ENCODE assay signal across 8 mouse cellular contexts in the genomic region with DNA sequence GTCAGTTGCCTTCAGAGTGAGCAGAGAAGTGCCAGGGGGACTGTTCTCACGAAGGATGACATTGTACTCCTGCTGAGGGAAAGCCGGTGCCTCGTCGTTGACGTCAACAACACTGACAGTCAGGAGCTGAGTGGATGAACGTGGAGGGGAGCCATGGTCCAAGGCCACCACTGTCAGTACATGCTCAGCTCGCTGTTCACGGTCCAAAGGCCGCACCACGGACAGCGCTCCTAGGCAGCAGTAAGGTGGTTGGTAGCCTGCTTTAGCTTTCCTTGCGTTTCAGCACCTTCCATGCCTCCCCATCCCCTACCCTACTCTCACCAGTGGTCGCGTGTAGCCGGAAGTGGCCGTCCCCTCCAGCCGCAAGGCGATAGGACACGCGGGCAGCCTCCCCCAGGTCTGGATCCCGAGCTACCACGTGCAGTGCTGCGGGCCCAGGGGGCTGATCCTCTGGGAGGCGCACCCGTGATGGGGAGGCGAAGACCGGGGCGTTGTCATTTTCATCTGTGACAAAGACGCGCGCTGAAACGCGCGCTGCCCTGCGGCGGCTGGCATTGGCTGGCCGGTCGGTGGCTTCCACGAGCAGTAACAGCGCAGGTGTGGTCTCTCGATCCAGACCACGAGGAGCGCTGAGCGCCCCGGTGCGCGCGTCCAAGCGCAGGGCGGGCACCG. TPM values are rescaled to one million over a fixed set of nuclear protein-coding genes. Genes with fewer than 3 reads are reported as not detected.
A peak's percentile ranks its signal among the peaks of the same experiment; 100 is the strongest.
DNase-seq lines count a peak whose midpoint lies in the region; ATAC-seq lines count a peak whose summit lies in the region.
"Had no signal": no experiment of that assay in that cellular context is flagged by ENCODE, and none has a peak within 500 bp of the region (broad histone marks: within the 10 kb centered on the region; RNA-seq: fewer than 3 reads in every experiment).

No protein-coding gene starts in this region.

- 19% methylated on average over 51 of the region's 51 CpGs for WGBS in hindbrain, embryonic 11.5 days
- WGBS in hindbrain, embryonic 14.5 days: 19% methylated on average over 51 of the region's 51 CpGs
- 17% methylated on average over 51 of the region's 51 CpGs for WGBS in forebrain, embryonic 12.5 days
- 17% methylated on average over 50 of the region's 51 CpGs for WGBS in midbrain, embryonic 13.5 days

- no peak for DNase-seq in hindbrain, embryonic 11.5 days (ENCODE audit: low spot score)
- no peak for DNase-seq in hindbrain, embryonic 14.5 days (ENCODE audit: low spot score)
- DNase-seq in ZHBTc4 (ENCODE audit: low read depth, low spot score): peak; percentile 72
- DNase-seq in urinary bladder, postnatal 4 days (ENCODE audit: low spot score in 2 of 2): no peak
- DNase-seq in cerebellum, adult 9-11 months: no peak

- H3K9me3 ChIP-seq in hindbrain, embryonic 11.5 days (ENCODE audit: control insufficient read depth, low read length): no peaks in the 10 kb centered on the region
- H3K9me3 ChIP-seq in hindbrain, embryonic 14.5 days (ENCODE audit: control insufficient read depth, low read length): no peaks in the 10 kb centered on the region
- no peaks in the 10 kb centered on the region for H3K9me3 ChIP-seq in forebrain, embryonic 12.5 days
- no peaks in the 10 kb centered on the region for H3K9me3 ChIP-seq in midbrain, embryonic 13.5 days

- H3K36me3 ChIP-seq in hindbrain, embryonic 11.5 days (ENCODE audit: control insufficient read depth, insufficient read depth, low read length): peaks cover 38% of the 10 kb centered on the region
- H3K36me3 ChIP-seq in hindbrain, embryonic 14.5 days (replicated peaks; ENCODE audit: control insufficient read depth, insufficient read depth): peaks cover 97% of the 10 kb centered on the region
- H3K36me3 ChIP-seq in forebrain, embryonic 12.5 days (replicated peaks): peaks cover 88% of the 10 kb centered on the region
- H3K36me3 ChIP-seq in midbrain, embryonic 13.5 days: peaks cover 89% of the 10 kb centered on the region

- H3K27me3 ChIP-seq in hindbrain, embryonic 11.5 days (ENCODE audit: control insufficient read depth, insufficient read depth, low read length): peaks cover 27% of the 10 kb centered on the region
- no peaks in the 10 kb centered on the region for H3K27me3 ChIP-seq in hindbrain, embryonic 14.5 days (ENCODE audit: control insufficient read depth, insufficient read depth, low read length)
- peaks cover 39% of the 10 kb centered on the region for H3K27me3 ChIP-seq in forebrain, embryonic 12.5 days
- H3K27me3 ChIP-seq in midbrain, embryonic 13.5 days: peaks cover 37% of the 10 kb centered on the region

- H3K4me2 ChIP-seq in hindbrain, embryonic 11.5 days (replicated peaks; ENCODE audit: low read depth, low read length): 0 out of 2 replicates have a peak overlapping the region, but pooled peaks have one; percentile 7
- H3K4me2 ChIP-seq in hindbrain, embryonic 14.5 days (replicated peaks): no peak overlapping the region
- peak overlapping the region; percentile 8; the same call in 1 of the 2 replicates for H3K4me2 ChIP-seq in forebrain, embryonic 12.5 days
- no peak overlapping the region for H3K4me2 ChIP-seq in midbrain, embryonic 13.5 days (replicated peaks)

- H3K27ac ChIP-seq in hindbrain, embryonic 11.5 days (ENCODE audit: low read depth, low read length): no peak overlapping the region
- no peak overlapping the region for H3K27ac ChIP-seq in hindbrain, embryonic 14.5 days
- H3K27ac ChIP-seq in forebrain, embryonic 12.5 days: no peak overlapping the region
- H3K27ac ChIP-seq in midbrain, embryonic 13.5 days: no peak overlapping the region

- no peak overlapping the region for H3K9ac ChIP-seq in hindbrain, embryonic 11.5 days (ENCODE audit: low read depth, low read length)
- H3K9ac ChIP-seq in hindbrain, embryonic 14.5 days: no peak overlapping the region
- no peak overlapping the region for H3K9ac ChIP-seq in forebrain, embryonic 12.5 days
- H3K9ac ChIP-seq in midbrain, embryonic 13.5 days (replicated peaks): no peak overlapping the region

- no peak overlapping the region for H3K4me3 ChIP-seq in hindbrain, embryonic 11.5 days (ENCODE audit: low read depth, low read length)
- H3K4me3 ChIP-seq in hindbrain, embryonic 14.5 days (replicated peaks; ENCODE audit: low read length): no peak overlapping the region
- H3K4me3 ChIP-seq in forebrain, embryonic 12.5 days (replicated peaks): no peak overlapping the region
- no peak overlapping the region for H3K4me3 ChIP-seq in midbrain, embryonic 13.5 days (replicated peaks)
- H3K4me3 ChIP-seq: erythroblast, embryonic 14.5 days had no signal

- 0 out of 2 replicates have a peak, but pooled peaks cover 2% of the 10 kb centered on the region for H3K4me1 ChIP-seq in hindbrain, embryonic 11.5 days (replicated peaks; ENCODE audit: control insufficient read depth, insufficient read depth, low read length)
- H3K4me1 ChIP-seq in hindbrain, embryonic 14.5 days (replicated peaks; ENCODE audit: control insufficient read depth, insufficient read depth, low read length): peaks cover 5% of the 10 kb centered on the region; the same call in 1 of the 2 replicates
- H3K4me1 ChIP-seq in forebrain, embryonic 12.5 days: 0 out of 2 replicates have a peak, but pooled peaks cover 2% of the 10 kb centered on the region
- H3K4me1 ChIP-seq in midbrain, embryonic 13.5 days (replicated peaks): peaks cover 4% of the 10 kb centered on the region; the same call in 1 of the 2 replicates

- peak; percentile 9; the same call in 1 of the 2 replicates for ATAC-seq in hindbrain, embryonic 11.5 days (ENCODE audit: low FRiP score)
- no peak for ATAC-seq in hindbrain, embryonic 14.5 days (ENCODE audit: low FRiP score)
- ATAC-seq in forebrain, embryonic 12.5 days (ENCODE audit: low FRiP score): 0 out of 2 replicates have a peak, but pooled peaks have one; percentile 17
- peak; percentile 24 for ATAC-seq in midbrain, embryonic 13.5 days

RNA-seq across cellular contexts. Expression of gene Tpp1, which starts 9.9 kb away (rescaled TPM):
- polyA plus RNA-seq in hindbrain, embryonic 11.5 days (2014; fragmentation: Nextera tagmentation; extraction: Ambion mirVana): 43.3 and 51.5 TPM in 2 replicates
- polyA plus RNA-seq in hindbrain, embryonic 14.5 days (2014; fragmentation: Nextera tagmentation; extraction: Ambion mirVana): 48.2 and 51.6 TPM in 2 replicates
- polyA plus RNA-seq in forebrain, embryonic 12.5 days (2016; fragmentation: Nextera tagmentation; extraction: Ambion mirVana): 45.8 and 48.3 TPM in 2 replicates
- 35.6 and 41.1 TPM in 2 replicates for polyA plus RNA-seq in midbrain, embryonic 13.5 days (2015; fragmentation: Nextera tagmentation; extraction: Ambion mirVana)

RNA-seq across cellular contexts. Expression of gene Taf10, which starts 17.8 kb away (rescaled TPM):
- polyA plus RNA-seq in hindbrain, embryonic 11.5 days (2014; fragmentation: Nextera tagmentation; extraction: Ambion mirVana): 175 and 191 TPM in 2 replicates
- polyA plus RNA-seq in hindbrain, embryonic 14.5 days (2014; fragmentation: Nextera tagmentation; extraction: Ambion mirVana): 128 and 140 TPM in 2 replicates
- polyA plus RNA-seq in forebrain, embryonic 12.5 days (2016; fragmentation: Nextera tagmentation; extraction: Ambion mirVana): 145 and 170 TPM in 2 replicates
- polyA plus RNA-seq in midbrain, embryonic 13.5 days (2015; fragmentation: Nextera tagmentation; extraction: Ambion mirVana): 109 and 127 TPM in 2 replicates

RNA-seq across cellular contexts. Expression of gene Rrp8, which starts 24.8 kb away (rescaled TPM):
- 33.1 and 44.1 TPM in 2 replicates for polyA plus RNA-seq in hindbrain, embryonic 11.5 days (2014; fragmentation: Nextera tagmentation; extraction: Ambion mirVana)
- 21.3 and 24.1 TPM in 2 replicates for polyA plus RNA-seq in hindbrain, embryonic 14.5 days (2014; fragmentation: Nextera tagmentation; extraction: Ambion mirVana)
- 39.5 and 41.5 TPM in 2 replicates for polyA plus RNA-seq in forebrain, embryonic 12.5 days (2016; fragmentation: Nextera tagmentation; extraction: Ambion mirVana)
- 29.2 and 30.5 TPM in 2 replicates for polyA plus RNA-seq in midbrain, embryonic 13.5 days (2015; fragmentation: Nextera tagmentation; extraction: Ambion mirVana)

RNA-seq across cellular contexts. Expression of gene Dchs1, which starts 25.5 kb away (rescaled TPM):
- polyA plus RNA-seq in hindbrain, embryonic 11.5 days (2014; fragmentation: Nextera tagmentation; extraction: Ambion mirVana): 15.0 and 17.7 TPM in 2 replicates
- 21.1 and 23.2 TPM in 2 replicates for polyA plus RNA-seq in hindbrain, embryonic 14.5 days (2014; fragmentation: Nextera tagmentation; extraction: Ambion mirVana)
- polyA plus RNA-seq in forebrain, embryonic 12.5 days (2016; fragmentation: Nextera tagmentation; extraction: Ambion mirVana): 22.9 and 25.0 TPM in 2 replicates
- 16.8 and 20.5 TPM in 2 replicates for polyA plus RNA-seq in midbrain, embryonic 13.5 days (2015; fragmentation: Nextera tagmentation; extraction: Ambion mirVana)
- polyA plus RNA-seq: erythroblast, embryonic 14.5 days had no signal

RNA-seq across cellular contexts. Expression of gene Ilk, which starts 25.6 kb away (rescaled TPM):
- 252 and 264 TPM in 2 replicates for polyA plus RNA-seq in hindbrain, embryonic 11.5 days (2014; fragmentation: Nextera tagmentation; extraction: Ambion mirVana)
- polyA plus RNA-seq in hindbrain, embryonic 14.5 days (2014; fragmentation: Nextera tagmentation; extraction: Ambion mirVana): 206 and 220 TPM in 2 replicates
- 184 and 187 TPM in 2 replicates for polyA plus RNA-seq in forebrain, embryonic 12.5 days (2016; fragmentation: Nextera tagmentation; extraction: Ambion mirVana)
- 180 and 198 TPM in 2 replicates for polyA plus RNA-seq in midbrain, embryonic 13.5 days (2015; fragmentation: Nextera tagmentation; extraction: Ambion mirVana)

Comparison
In these comparisons a context has a peak if more than half of its experiments do, and no peak if none do; other contexts are left out.
1. H3K4me2 ChIP-seq: peak in hindbrain, embryonic 11.5 days (single experiment) and forebrain, embryonic 12.5 days (single experiment); none in hindbrain, embryonic 14.5 days (single experiment) and midbrain, embryonic 13.5 days (single experiment).